Mouse (Mus musculus) adrenal gland, adult (tissue): Measurements from ENCODE around the gene Riox2.
A peak's percentile ranks its signal among the peaks of the same experiment; 100 is the strongest.

Experiments used
- DNase-seq, 2 experiments: peaks; one replicate each; pipeline ENCODE4 v3.0.0; 2022 to 2023; ENCODE audit warnings: low spot score in 1 of 2; ENCODE audit not compliant: inconsistent age in 2 of 2

The Riox2 gene

DNA sequence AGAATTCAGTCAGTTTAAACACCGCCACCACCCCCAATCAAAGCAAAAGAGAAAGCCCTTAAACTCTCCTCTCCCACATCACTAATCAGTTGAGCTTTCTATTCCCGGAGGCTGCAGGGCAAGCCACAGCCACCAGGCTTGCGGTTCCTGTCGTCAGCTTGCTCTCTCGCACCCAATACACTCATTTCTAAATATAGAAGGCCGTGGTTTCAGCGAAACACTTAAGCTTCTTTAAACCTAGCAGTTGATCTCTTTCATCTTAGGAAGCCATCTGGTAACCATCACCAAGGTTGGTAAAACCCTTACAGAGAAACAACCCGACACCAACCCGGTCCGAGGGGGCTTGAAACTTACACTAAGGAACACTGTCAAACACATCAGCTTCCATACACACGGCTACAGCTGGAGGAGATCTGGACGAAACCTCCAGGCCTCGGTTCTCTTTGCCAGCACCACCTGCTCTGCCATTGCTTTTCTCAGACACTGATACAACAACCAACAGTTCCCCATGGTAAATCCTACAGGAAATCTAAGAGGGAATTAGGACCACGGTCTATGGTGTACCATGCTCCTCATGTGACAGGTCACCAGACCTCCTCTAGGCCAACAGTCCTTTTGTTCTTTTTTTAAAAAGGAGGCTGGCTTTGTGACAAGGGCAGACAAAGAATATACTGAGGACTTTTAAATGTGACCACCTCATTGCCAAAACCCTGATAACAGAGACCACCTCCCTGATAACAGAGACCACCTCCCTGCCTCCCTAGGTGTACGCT is 46.1 kb downstream of the Riox2 start:
- no peak for DNase-seq

DNA sequence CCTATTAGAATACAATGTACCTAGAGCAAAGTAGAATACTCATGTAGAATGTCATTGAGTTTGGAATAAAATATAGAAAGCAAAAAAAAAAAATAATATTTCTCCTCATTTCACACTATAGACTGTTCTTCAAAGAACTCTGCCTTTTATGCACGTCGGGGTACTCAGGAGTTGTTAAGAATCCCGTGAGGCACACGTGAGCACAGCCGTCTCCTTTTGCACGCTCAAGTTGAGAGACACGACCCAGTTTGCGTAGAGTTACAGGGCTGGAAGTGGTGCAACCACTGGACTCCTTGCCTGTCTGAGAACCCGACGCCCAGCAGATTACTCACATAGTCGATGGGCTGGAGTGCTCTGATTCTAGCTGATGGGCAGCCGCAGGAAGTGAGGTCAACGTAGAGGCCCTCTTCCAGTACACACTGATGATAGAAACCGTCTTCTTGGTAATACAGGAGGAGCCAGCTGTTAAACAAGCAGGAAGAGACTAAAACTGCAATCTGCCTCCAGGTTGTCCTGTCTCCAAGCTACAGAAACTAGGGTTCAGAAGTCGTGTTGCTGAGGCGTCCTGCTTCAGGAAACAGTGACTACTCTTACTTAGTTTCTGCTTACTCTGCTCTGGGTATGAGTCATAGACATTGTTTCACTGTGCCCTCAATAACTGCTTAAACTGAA is 50.3 kb downstream of the Riox2 start:
- no peak for DNase-seq

DNA sequence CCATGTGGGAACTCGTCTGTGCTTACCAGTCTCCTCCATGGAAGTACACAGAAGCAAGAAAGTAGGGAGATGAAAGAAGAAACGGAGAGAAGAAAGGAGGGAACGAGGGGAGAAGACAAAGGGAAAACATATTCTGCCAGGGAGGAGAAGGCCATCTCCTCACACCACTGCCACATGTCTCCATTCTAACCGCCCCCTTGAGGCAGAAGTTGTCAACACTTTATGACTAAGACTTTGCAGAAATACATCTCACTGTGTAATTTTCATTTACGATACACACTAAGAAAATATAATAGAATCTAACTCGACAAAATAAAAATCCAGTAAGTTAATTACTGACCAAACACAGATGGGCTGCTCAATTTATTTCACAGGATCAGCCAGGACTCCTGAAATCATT is 55.4 kb downstream of the Riox2 start:
- DNase-seq: no peak

DNA sequence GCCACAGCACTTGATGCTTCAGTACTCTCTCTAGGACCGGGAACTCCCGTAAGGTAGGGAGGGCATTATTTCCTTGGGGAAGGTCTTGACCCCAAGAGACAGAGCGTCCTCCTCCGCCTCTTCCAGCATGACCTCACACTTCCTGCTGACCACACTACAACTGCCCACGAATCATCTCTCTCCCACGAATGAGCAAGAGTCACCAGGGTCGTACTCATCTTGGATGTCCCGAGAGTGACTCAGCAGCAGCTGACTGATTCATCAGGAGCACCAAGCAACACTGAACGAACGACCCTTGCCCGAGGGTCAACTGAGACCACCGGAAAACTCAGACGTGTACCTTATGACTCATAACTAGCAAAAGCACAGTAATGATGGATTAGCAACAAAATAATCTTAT is 58.0 kb downstream of the Riox2 start:
- DNase-seq: peak in 1 of 2 experiments; percentile 35

GRCm38 (mm10) chr16:59531243-59531642 is 59.7 kb downstream of the Riox2 start:
- no peak for DNase-seq

GRCm38 (mm10) chr16:59532561-59532960 is 61.0 kb downstream of the Riox2 start:
- no peak for DNase-seq

GRCm38 (mm10) chr16:59534349-59534748 is 62.8 kb downstream of the Riox2 start:
- DNase-seq: no peak

DNA sequence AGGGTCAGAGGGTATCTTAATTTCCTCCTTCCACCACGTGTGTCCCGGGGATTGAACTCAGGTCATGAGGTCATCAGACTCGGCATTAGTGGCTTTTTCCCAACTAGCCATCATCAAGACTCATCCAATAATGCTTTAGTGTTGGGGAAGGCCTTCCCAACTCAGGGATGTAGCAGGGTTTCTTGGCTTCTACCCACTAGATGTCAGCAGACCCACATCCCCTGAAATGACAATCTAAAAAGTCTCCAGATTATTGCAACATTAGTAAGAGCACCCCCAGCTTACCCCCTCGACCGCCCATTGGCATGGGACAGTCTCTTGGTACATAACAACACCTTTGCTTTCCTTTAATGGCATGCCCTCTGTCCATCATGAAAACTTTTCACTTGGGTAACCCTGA is 64.1 kb downstream of the Riox2 start:
- no peak for DNase-seq

- no peak for DNase-seq
Measured at GRCm38 (mm10) chr16:59540944-59541343, 69.4 kb downstream of the Riox2 start.

GRCm38 (mm10) chr16:59541382-59541781 is 69.8 kb downstream of the Riox2 start:
- DNase-seq: no peak
